Mouse (Mus musculus) cerebellum, postnatal 10 days (tissue): ENCODE data around the gene Wap.

ENCODE experiments used
- DNase-seq, 2 experiments: peaks; one replicate each; pipeline ENCODE4 v3.0.0; 2021; ENCODE audit warnings: mixed read lengths in 2 of 2

Gene Wap

GRCm38 (mm10) chr11:6626388-6626772 lies 12.1 kb downstream of the Wap start:
- DNase-seq: peak in 1 of 2 experiments; percentile 26

- peak; percentile 97 for DNase-seq
These were observed 12.7 kb downstream of the Wap start, which contains the start of gene Tbrg4 for GRCm38 (mm10) chr11:6625478-6626387. Gene Tbrg4, minus strand, starts transcription at chr11:6626067.

- no peak for DNase-seq
These were observed 13.6 kb downstream of the Wap start for GRCm38 (mm10) chr11:6624619-6625382.

- no peak for DNase-seq
These were observed 14.7 kb downstream of the Wap start for GRCm38 (mm10) chr11:6623704-6624103.

- DNase-seq: no peak
These were observed 22.9 kb downstream of the Wap start for GRCm38 (mm10) chr11:6615250-6616205.

GRCm38 (mm10) chr11:6605491-6606399 lies 32.7 kb downstream of the Wap start, which contains the start of gene Nacad:
Gene Nacad, minus strand, starts transcription at chr11:6606053.
- peak; percentile 86 to 91 for DNase-seq

GRCm38 (mm10) chr11:6605021-6605481 lies 33.4 kb downstream of the Wap start:
- peak; percentile 69 to 78 for DNase-seq

DNA sequence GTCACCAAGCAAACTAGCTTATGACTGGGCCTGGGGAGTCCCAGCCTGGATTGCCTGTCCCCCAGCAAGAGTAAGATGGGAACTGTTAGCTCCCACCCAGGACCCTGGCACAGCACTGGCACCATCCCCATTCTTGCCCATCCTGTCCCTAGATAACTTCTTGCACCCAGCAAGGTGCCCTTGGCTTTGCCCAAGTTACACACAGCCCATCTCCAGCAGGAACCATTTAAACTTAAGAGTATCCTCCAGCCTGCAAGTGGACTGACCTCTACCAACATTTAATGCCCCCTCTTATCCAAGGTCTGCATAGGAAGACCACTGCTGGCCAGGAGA lies 33.9 kb downstream of the Wap start:
- peak in 1 of 2 experiments; percentile 57 for DNase-seq

DNA sequence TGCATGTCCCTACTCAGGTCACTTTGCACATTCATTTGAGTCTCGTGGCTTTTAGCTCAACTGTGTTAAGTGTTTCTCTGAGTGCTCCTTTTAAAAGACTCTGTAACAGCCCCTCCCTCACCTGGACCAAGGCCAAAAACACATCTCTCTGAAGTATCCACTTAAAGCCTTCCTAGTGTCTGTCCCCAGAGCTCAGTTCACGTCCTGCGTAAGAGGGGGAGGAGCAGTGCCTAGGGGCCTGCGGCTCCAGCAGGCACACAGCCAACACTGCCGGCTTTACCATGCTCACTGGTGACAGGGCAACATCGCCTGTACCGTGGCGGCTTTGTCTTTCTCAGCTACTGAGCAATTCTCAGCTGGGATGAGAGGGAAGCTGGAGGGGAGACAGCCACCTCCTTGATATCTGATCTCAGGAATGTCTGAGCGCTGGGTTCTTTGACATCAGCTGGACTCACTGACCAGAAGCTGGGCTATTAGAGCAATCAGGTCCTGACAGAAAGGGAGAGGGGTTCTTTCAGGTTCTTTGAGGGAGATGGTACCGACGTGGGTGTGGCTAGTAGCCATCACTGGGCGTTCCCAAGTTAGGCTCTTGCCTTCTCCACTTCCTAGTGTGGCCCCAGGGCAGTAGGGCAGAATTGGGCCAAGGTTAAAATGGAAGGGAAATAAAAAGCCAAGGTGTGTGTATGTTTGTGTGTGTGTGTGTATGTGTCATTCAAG lies 34.4 kb downstream of the Wap start:
- DNase-seq: peak; percentile 87 to 89

DNA sequence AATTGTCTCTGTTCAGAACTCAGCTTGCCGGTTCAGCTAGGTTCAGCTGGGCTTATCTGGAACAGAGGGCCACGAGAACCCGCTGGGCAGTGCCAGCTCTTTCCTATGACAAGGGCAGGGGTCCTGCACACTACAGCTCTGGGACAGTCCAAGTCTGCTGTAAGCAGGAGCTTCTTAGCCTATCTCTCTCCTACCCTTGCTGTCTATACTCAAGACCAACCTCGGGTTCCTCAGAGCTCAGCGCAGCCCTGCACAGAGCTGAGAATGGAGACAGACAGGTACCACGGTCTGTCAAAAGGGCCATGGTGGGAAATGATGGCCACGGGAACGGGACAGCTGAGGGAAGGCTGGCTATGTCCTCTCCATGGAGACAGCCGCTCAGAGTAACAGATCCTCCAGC lies 35.2 kb downstream of the Wap start:
- DNase-seq: no peak

DNA sequence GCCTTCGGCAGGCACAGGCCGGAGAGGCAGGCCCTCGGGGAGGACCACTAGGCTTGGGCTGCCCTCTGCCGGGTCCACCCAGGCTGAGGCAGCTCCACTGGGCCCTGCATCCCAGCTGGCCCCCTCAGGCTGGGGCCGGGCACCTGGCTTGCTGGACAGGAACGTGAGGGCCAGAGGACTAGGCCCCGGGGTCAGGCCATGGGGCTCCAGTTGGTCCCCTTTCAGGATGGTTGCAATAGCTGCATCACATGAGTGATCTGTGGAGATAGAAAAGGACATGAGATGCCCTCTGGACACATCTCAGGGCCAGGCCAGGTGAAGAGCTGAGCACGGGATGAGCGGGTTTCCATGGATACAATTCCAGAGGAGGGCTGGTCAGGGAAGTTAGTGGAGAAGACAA lies 35.8 kb downstream of the Wap start:
- DNase-seq: no peak

- DNase-seq: no peak
These were observed 36.6 kb downstream of the Wap start for GRCm38 (mm10) chr11:6601649-6602480.

DNA sequence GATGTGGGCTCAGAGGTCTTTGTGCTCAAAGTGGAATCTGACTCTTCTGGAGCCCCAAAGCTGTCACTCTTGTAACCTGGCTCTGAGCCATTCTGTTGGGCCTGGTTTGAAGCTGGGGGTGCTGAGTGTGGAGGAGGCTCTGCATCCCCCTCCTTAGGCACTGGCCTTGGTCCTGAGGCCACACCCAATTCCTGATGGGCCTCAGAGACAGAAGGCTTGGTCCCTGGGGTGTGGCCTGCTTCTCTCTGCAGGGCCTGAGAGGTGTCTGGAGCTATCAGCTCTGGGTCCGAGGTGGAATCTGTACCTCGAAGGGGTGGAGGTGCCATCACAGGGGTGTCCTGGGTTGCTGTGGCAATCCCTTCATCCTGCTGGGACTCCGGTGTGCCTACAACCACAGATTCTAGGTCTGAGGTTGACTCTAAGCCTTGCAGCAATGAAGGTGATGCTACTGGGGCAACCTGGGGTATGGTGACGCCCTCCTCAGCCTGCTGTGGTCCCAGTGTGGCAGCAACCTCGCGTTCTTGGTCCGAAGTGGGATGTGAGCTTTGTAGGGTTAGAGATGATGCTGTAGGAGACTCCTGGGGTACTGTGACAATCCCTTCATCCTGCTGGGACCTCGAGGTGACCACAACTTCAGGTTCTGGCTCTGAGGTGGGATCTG lies 38.0 kb downstream of the Wap start:
- peak in 1 of 2 experiments; percentile 31 for DNase-seq

GRCm38 (mm10) chr11:6599831-6600230 lies 38.6 kb downstream of the Wap start:
- DNase-seq: peak in 1 of 2 experiments; percentile 35

- DNase-seq: peak; percentile 64
These were observed 39.3 kb downstream of the Wap start for GRCm38 (mm10) chr11:6599011-6599681.

- DNase-seq: peak; percentile 42 to 43
These were observed 40.1 kb downstream of the Wap start for GRCm38 (mm10) chr11:6598191-6598889.

DNA sequence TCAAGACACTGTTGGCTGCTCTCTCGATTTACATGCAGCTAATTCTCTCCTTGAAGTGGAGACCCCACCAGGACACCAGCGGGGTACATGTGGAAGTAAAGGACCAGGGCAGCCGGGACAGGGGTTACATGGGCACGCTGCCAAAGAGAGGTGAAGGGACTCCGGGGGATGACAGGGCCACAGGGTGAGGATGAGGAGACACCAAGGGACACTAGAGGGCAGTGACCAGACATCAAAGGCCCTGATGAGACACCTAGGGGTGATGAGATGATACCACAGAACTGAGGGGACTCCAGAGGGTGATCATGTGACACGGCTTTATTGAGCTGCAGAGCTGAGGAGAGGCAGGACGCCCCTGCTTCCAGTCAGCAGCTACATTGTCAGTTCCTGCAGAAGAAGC lies 40.9 kb downstream of the Wap start:
- DNase-seq: peak; percentile 56 to 58

- no peak for DNase-seq
These were observed 41.8 kb downstream of the Wap start for GRCm38 (mm10) chr11:6596616-6597015.
